Mouse (Mus musculus): Measurements from ENCODE around the gene Gm3415.
"Not testable (repeated sequence)": the region's sequence is repeated elsewhere in the genome, so short reads cannot be mapped to it uniquely, and the experiment has no call there.

Gene Gm3415

GRCm38 (mm10) chr5:146599216-146599615 lies 43.3 kb downstream of the Gm3415 start:
- not testable (repeated sequence) for DNase-seq (ENCODE audit: low spot score)

GRCm38 (mm10) chr5:146599970-146600369 lies 44.0 kb downstream of the Gm3415 start:
- no peak for DNase-seq (ENCODE audit: low spot score)

- DNase-seq (ENCODE audit: low spot score): no peak
Measured at GRCm38 (mm10) chr5:146606221-146606620, 50.3 kb downstream of the Gm3415 start.

GRCm38 (mm10) chr5:146606895-146607294 lies 51.0 kb downstream of the Gm3415 start:
- no peak for DNase-seq (ENCODE audit: low spot score)

GRCm38 (mm10) chr5:146607816-146608215 lies 51.9 kb downstream of the Gm3415 start:
- DNase-seq (ENCODE audit: low spot score): no peak
